Mouse (Mus musculus) heart, embryonic 11.5 days (tissue): ENCODE measurements around the gene Svop. TPM values are rescaled to one million over a fixed set of nuclear protein-coding genes. Genes with fewer than 3 reads are reported as not detected.

Experiments
- ATAC-seq: fragments of 200-750 bp; cut with Nextera tagmentation; replicated peaks from 2 replicates; pipeline ENCODE4 v1.8.0; 2017; ENCODE audit warnings: moderate library complexity; ENCODE audit not compliant: insufficient number of reproducible peaks, low FRiP score, low TSS enrichment
- H3K27ac ChIP-seq: fragments of 300-500 bp; sonication (generic); 2 replicates; pipeline ENCODE4 v1.5.1; 2014; ENCODE audit warnings: mild to moderate bottlenecking, low read depth, low read length
- H3K27me3 ChIP-seq: fragments of 300-500 bp; sonication (generic); 2 replicates; pipeline ENCODE4 v1.6.1; 2014; ENCODE audit warnings: mild to moderate bottlenecking, low read length, mixed read lengths; ENCODE audit not compliant: control insufficient read depth, insufficient read depth
- H3K36me3 ChIP-seq: fragments of 300-500 bp; sonication (generic); 2 replicates; pipeline ENCODE4 v1.6.1; 2014; ENCODE audit warnings: mild to moderate bottlenecking, low read length, moderate library complexity, mixed read lengths; ENCODE audit not compliant: control insufficient read depth, insufficient read depth
- H3K4me1 ChIP-seq: fragments of 300-500 bp; sonication (generic); 2 replicates; pipeline ENCODE4 v1.6.1; 2014; ENCODE audit warnings: low read length; ENCODE audit not compliant: control insufficient read depth, insufficient read depth
- H3K4me2 ChIP-seq: fragments of 300-500 bp; sonication (generic); 2 replicates; pipeline ENCODE4 v1.6.1; 2014; ENCODE audit warnings: mild to moderate bottlenecking, moderate library complexity
- H3K4me3 ChIP-seq: fragments of 300-500 bp; sonication (generic); 2 replicates; pipeline ENCODE4 v1.5.1; 2014; ENCODE audit warnings: low read depth, low read length
- H3K9ac ChIP-seq: fragments of 300-500 bp; sonication (generic); 2 replicates; pipeline ENCODE4 v1.6.1; 2014; ENCODE audit warnings: mild to moderate bottlenecking, low read depth, low read length, moderate library complexity
- H3K9me3 ChIP-seq: fragments of 300-500 bp; sonication (generic); replicated peaks from 2 replicates; pipeline ENCODE4 v1.6.1; 2016; ENCODE audit warnings: low read length; ENCODE audit not compliant: control insufficient read depth
- WGBS: fragments of 180-500 bp; shearing (Covaris S2); extraction: QIAGEN DNeasy Blood & Tissue Kit; methylation state at CpG from one replicate; pipeline ENCODE4 v1.1.7; 2014; ENCODE audit not compliant: insufficient replicate concordance; 5-methylcytosine and 5-hydroxymethylcytosine counted together
- polyA plus RNA-seq: library from polyadenylated mRNA; unstranded; fragments of >200 nt; fragmentation: Nextera tagmentation; extraction: Ambion mirVana; gene quantifications from 2 replicates; pipeline ENCODE4 v1.2.1, GENCODE M21; 2014

The Svop gene
- polyA plus RNA-seq, 1 experiment from 2014 or later, result not detected

- no peak for ATAC-seq
- Histone ChIP-seq H3K9ac (no peak overlapping the region), H3K36me3 (no peaks in the 10 kb centered on the region), H3K4me3 (no peak overlapping the region), H3K9me3 (no peaks in the 10 kb centered on the region), H3K27me3 (peaks cover 2% of the 10 kb centered on the region; the same call in 1 of the 2 replicates), H3K4me2 (no peak overlapping the region), H3K27ac (no peak overlapping the region), H3K4me1 (no peaks in the 10 kb centered on the region)
- 73% methylated on average over 4 of the region's 4 CpGs for WGBS
Measured at GRCm38 (mm10) chr5:114006974-114007373, 84.4 kb downstream of the Svop start.

GRCm38 (mm10) chr5:114005100-114005499, 86.3 kb downstream of the Svop start:
- H3K4me1 ChIP-seq, result no peaks in the 10 kb centered on the region
- H3K4me3 ChIP-seq, result no peak overlapping the region
- no peaks in the 10 kb centered on the region for H3K9me3 ChIP-seq
- no peak overlapping the region for H3K9ac ChIP-seq
- H3K4me2 ChIP-seq, result no peak overlapping the region
- H3K36me3 ChIP-seq, result no peaks in the 10 kb centered on the region
- WGBS, result 80% methylated on average over 5 of the region's 5 CpGs
- no peak for ATAC-seq
- peaks cover 2% of the 10 kb centered on the region; the same call in 1 of the 2 replicates for H3K27me3 ChIP-seq
- no peak overlapping the region for H3K27ac ChIP-seq

GRCm38 (mm10) chr5:114004573-114004972, 86.8 kb downstream of the Svop start:
- Histone ChIP-seq H3K36me3 (no peaks in the 10 kb centered on the region), H3K27me3 (peaks cover 2% of the 10 kb centered on the region; the same call in 1 of the 2 replicates), H3K4me3 (no peak overlapping the region), H3K4me1 (no peaks in the 10 kb centered on the region), H3K9me3 (no peaks in the 10 kb centered on the region), H3K27ac (no peak overlapping the region), H3K4me2 (no peak overlapping the region), H3K9ac (no peak overlapping the region)
- 78% methylated on average over 11 of the region's 11 CpGs for WGBS
- ATAC-seq, result no peak

GRCm38 (mm10) chr5:114003542-114003941, 87.8 kb downstream of the Svop start, which contains the start of gene Dao:
TSS of gene Dao (plus strand) at chr5:114003703.
- no peaks in the 10 kb centered on the region for H3K9me3 ChIP-seq
- no peak within 1 kb of the TSS for H3K4me2 ChIP-seq
- no peak within 1 kb of the TSS for H3K4me3 ChIP-seq
- no peaks in the 10 kb centered on the region for H3K4me1 ChIP-seq
- H3K27me3 ChIP-seq, result peaks cover 2% of the 10 kb centered on the region; the same call in 1 of the 2 replicates
- no peak for ATAC-seq
- no peaks in the 10 kb centered on the region for H3K36me3 ChIP-seq
- H3K27ac ChIP-seq, result no peak within 1 kb of the TSS
- H3K9ac ChIP-seq, result no peak within 1 kb of the TSS; the same call in 1 of the 2 replicates
- 55% methylated on average over 5 of the region's 5 CpGs for WGBS

- H3K9me3 ChIP-seq, result no peaks in the 10 kb centered on the region
- H3K4me1 ChIP-seq, result 0 out of 2 replicates have a peak, but pooled peaks cover 4% of the 10 kb centered on the region
- H3K36me3 ChIP-seq, result no peaks in the 10 kb centered on the region
- no peak overlapping the region for H3K27ac ChIP-seq
- ATAC-seq, result no peak
- no peak overlapping the region for H3K4me3 ChIP-seq
- WGBS, result 56% methylated on average over 5 of the region's 5 CpGs
- no peak overlapping the region for H3K9ac ChIP-seq
- no peak overlapping the region for H3K4me2 ChIP-seq
- H3K27me3 ChIP-seq, result peaks cover 2% of the 10 kb centered on the region; the same call in 1 of the 2 replicates
Measured at GRCm38 (mm10) chr5:113999382-113999781, 92.0 kb downstream of the Svop start.

GRCm38 (mm10) chr5:113996458-113996857, 94.9 kb downstream of the Svop start:
- Histone ChIP-seq H3K9me3 (no peaks in the 10 kb centered on the region), H3K4me2 (no peak overlapping the region), H3K27ac (no peak overlapping the region), H3K4me3 (no peak overlapping the region), H3K27me3 (no peaks in the 10 kb centered on the region), H3K9ac (no peak overlapping the region), H3K36me3 (no peaks in the 10 kb centered on the region), H3K4me1 (peaks cover 17% of the 10 kb centered on the region)
- 52% methylated on average over 2 of the region's 2 CpGs for WGBS
- ATAC-seq, result no peak

- H3K4me2 ChIP-seq, result peak within 1 kb of the TSS; percentile 92
- H3K27me3 ChIP-seq, result no peaks in the 10 kb centered on the region
- ATAC-seq, result peak; percentile 82
- peaks cover 38% of the 10 kb centered on the region for H3K4me1 ChIP-seq
- peak within 1 kb of the TSS; percentile 95 for H3K9ac ChIP-seq
- H3K27ac ChIP-seq, result peak within 1 kb of the TSS; percentile 89
- H3K4me3 ChIP-seq, result peak within 1 kb of the TSS; percentile 82
- H3K9me3 ChIP-seq, result no peaks in the 10 kb centered on the region
- WGBS, result 2% methylated on average over 64 of the region's 83 CpGs
- H3K36me3 ChIP-seq, result no peaks in the 10 kb centered on the region
Measured at GRCm38 (mm10) chr5:113993487-113994465, 97.6 kb downstream of the Svop start, which contains the start of gene Ssh1. TSS of gene Ssh1 (minus strand) at chr5:113993894.

- H3K4me1 ChIP-seq, result peaks cover 38% of the 10 kb centered on the region
- peak overlapping the region; percentile 92 for H3K4me2 ChIP-seq
- H3K27ac ChIP-seq, result peak overlapping the region; percentile 89
- no peaks in the 10 kb centered on the region for H3K27me3 ChIP-seq
- H3K36me3 ChIP-seq, result no peaks in the 10 kb centered on the region
- no peaks in the 10 kb centered on the region for H3K9me3 ChIP-seq
- H3K9ac ChIP-seq, result peak overlapping the region; percentile 95
- peak; percentile 43 for ATAC-seq
- peak overlapping the region; percentile 82 for H3K4me3 ChIP-seq
- WGBS, result 1% methylated on average over 22 of the region's 22 CpGs
Measured at GRCm38 (mm10) chr5:113993031-113993486, 98.3 kb downstream of the Svop start.
